Mouse (Mus musculus): ENCODE measurements around the gene Hoxa11.
A peak's percentile ranks its signal among the peaks of the same experiment; 100 is the strongest.

The Hoxa11 gene

DNA sequence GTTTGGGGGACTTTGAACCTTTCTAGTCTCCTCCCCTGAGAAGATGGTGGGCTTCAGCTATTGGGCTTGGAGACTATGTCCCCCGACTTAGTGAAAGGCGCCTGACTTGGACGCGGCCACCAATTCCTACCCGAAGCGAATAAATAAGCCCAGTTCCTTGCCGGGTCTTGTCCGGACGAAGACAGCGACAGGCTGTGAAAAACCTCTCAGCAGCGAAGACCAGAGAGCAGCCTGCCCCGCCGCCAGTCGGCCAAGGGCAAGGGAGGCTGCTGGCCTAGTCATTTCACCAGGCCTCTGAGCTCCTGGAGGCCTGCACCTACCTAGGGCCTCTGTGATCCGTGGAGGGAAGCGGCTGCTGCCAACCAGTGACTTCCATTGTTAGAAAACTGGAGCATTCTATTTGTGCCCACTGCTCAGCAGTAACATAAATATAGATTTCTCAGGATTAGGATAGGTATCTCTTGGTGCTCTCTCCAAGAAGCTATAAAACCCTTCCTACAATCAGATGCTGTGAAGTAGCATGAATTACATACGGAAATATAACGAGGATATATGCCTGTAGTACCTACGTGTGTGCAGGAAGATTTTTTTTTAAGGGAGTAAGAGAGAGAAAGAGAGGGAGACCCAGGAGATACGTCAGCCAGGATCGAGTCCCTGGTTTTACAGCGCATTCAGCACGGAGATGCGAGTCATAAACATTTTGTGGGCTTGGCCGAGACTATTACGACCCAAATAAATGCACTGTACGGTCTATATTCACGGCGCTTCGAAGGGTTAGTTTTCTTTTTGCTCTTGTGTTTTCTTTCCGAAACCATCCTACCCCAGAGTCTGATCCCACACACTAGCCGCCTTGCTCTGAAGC is 25.4 kb downstream of the Hoxa11 start:
- peak in 1 of 2 experiments; percentile 22 for DNase-seq (ENCODE audit: low spot score in 2 of 2)

DNA sequence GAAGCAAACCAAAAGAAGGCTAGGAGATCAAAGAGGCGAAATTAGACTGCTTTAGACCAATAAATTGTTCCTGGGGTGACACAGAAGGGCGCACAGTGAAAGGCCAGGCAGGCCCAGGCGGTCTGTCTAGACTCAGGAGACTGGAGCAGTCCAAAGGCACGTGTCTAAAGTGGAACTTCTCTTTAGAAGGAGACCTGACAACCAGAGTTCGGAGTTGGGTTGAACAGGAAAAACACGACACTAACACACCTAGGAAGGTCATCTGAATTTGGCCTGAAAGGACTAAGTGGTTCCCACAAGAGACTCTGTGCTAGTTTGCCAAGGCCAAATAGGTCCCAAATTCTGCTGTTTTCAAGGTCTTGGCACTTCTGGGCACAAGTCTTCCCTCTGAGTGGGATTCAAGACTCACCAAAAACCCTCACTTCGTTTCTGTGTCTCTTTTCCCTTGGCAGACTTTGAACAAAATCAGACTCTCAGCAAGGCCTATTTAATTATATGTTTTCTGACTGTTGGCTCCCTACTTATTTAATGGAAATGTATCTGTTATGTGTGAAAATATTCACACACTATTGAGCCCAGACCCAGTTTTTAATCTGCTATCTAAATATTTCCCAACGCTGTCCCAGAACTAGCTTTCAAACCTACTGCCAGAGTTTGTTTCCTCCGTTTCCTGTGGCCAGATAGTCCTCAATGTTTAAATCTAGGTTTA is 26.2 kb downstream of the Hoxa11 start:
- DNase-seq (ENCODE audit: low spot score in 2 of 2), result no peak

DNA sequence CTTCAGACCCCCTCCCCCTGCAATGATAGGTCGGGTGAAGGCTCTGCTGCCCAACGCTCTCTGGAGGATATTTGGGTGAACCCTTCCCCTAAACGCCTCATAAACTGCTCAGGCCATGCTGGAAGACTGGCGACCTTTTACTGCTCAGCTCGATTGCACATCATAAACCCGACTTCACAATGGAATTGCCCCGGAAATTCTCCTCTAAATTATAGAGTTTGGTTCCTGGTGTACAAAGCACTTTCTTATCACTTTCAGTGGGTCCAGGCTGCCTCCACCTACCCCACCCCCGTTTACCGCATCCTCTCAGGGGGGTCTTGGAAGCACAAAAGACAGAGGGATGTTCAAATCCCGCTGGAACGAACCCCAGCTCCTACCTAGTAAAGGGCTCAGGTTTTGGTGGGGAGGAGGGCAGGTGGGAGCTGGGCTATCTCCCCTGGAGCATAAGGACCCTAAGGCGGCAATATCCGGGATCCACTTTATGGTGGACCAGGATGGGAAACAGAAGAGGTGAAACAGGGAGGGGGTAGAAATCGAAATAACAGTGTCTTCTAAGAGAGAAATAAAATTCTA is 26.9 kb downstream of the Hoxa11 start:
- no peak for DNase-seq (ENCODE audit: low spot score in 2 of 2)

DNA sequence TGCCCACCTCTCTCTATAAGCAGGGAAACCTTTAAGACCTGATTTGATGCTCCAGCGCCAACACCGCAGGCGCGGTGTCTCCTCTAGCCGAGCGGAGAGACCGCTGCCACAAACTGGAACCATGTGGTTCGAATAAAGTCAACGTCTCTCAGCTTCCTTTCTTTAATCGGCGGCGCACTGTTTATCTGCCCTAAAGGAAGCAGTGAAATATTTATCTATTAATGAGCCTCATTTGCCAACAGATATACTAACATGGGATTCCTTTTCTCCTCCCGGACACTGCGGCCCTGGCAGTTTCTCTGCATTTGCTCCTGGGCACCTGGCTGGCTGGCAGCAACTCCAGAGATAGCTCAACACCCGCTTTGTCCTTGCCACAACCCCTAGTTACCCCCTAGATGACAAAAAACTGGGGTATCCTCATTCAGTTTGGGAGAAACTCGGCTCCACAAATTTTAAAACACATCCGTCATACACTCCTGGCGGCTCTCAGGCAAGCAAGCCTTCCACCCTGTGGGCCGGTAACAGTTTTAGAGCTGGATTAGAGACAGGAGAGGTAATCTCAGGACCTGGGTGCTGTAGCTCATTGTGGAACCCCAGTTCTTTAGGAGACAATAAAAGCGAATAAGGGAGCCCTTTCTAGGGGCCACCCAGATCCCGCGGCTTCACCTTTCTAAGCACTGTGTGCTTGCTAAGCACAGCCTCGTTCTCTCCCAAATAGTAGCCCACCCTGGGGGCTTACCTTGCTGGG is 27.5 kb downstream of the Hoxa11 start:
- DNase-seq (ENCODE audit: low spot score in 2 of 2), result no peak

DNA sequence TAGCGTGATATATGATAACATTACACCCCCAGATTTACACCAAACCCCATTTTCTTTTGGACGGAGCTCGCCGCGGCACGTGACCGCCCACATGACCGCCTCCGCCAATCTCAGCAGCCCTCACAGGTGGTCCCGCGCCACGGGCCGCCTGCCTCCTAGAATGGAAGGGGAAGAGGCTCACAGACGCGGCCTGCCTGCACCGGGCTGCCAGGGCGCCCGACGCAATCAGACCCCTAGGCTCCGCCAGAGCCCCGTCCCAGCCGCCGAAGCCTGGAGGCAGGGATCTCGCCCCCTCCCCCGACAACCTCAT is 28.2 kb downstream of the Hoxa11 start:
- no peak for DNase-seq (ENCODE audit: low spot score in 2 of 2)

DNA sequence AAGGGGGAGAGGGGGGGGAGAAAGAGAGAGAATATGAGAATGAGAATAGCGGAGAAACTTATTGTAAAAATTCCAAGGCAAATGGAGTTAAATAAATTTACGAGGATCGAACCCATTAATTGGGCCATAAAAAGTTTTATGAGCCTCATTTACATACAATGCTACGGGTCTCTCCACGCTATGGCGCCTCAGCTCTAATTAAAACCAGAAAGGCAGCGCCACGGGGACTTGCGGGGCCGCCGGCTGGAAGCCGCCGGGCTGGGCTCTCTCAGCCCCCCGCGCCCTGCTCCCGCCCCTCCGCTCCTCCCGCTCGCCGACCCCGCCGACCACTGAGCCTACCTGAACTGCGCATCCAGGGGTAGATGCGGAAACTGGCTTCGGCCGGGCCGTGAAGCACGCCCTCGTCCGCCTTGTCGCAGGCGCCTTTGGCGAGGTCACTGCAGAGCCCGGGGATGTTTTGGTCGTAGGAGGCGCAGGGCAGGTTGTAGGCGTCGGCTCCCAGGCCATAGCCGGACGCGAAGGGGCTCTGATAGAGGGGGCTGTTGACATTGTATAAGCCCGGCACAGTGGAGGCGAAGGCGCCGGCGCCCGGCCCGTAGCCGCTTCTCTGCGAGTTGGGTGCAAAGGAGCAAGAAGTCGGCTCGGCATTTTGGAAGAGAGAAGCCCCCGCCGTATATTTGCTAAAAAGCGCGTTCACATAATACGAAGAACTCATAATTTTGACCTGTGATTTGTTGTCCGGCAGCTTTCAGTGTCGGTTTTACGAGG is 28.7 kb downstream of the Hoxa11 start:
- DNase-seq (ENCODE audit: low spot score in 2 of 2), result no peak

DNA sequence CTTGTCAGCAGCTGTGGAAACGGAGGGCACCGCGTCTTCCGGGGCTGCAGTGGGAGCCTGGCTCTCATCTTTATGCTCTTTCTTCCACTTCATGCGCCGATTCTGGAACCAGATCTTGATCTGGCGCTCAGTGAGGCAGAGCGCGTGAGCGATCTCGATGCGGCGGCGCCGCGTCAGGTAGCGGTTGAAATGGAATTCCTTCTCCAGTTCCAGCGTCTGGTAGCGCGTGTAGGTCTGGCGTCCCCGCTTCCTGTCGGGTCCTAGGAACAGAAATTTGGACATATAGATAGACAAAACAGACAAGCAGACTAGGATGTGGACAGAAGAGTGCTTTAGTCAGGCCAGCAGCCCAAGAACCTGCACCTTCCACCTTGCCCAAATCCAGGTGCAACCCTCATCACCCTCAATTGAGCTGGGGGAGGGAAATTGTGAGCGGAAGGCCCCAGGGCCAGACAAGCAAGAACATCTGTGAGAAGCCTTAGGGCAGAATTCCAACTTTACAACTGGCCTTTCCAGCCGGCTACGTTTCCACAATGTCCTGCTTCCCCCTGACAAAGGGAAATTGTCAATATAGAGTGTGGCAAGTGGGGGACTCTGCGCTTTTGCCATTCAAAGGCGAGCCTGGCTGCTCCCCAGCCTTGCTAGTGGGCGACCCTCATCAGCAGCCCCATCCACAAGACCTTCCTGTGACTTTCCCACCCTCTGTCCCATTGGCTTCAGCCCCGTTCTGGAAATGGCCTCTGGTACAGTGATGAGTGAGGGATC is 29.7 kb downstream of the Hoxa11 start:
- no peak for DNase-seq (ENCODE audit: low spot score in 2 of 2)

DNA sequence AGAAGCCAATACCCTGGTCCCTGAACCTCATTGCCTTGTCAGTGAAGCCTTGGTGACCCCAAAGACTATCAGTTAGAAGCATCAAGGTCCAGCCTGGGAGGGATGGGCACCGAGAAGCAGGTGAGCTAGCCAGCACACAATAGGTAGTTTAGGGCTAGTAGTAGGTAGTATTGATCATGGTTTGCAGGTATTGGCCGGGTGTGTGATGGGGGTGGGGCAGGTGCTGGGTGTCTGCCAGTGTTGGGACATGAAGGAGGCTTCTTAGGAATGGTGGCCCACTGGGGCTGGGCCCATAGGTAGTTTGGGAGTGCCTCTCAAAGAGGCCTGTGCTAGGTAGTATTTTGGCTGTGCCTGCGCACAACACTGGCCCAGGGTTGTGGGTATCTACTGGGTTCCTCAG is 30.5 kb downstream of the Hoxa11 start:
- no peak for DNase-seq (ENCODE audit: low spot score in 2 of 2)

DNA sequence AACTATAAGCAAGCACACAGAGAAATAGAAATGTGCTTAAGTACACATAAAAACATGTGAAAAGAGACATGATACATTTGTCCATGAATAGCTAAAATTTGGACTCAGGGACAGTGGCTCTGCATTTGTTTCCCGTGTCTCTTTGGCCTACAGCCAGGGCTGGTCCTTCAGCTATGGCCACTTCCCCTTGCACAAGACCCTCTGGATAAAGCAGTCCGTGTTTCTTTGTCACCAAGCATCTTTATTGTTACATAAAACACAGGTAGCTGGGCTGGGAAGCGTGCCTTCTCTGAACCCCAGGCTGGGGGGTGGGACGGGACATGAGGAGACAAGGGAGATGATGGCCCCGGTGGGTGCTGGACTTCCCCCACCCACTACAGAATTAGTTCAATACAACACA is 31.3 kb downstream of the Hoxa11 start:
- DNase-seq (ENCODE audit: low spot score in 2 of 2), result no peak

DNA sequence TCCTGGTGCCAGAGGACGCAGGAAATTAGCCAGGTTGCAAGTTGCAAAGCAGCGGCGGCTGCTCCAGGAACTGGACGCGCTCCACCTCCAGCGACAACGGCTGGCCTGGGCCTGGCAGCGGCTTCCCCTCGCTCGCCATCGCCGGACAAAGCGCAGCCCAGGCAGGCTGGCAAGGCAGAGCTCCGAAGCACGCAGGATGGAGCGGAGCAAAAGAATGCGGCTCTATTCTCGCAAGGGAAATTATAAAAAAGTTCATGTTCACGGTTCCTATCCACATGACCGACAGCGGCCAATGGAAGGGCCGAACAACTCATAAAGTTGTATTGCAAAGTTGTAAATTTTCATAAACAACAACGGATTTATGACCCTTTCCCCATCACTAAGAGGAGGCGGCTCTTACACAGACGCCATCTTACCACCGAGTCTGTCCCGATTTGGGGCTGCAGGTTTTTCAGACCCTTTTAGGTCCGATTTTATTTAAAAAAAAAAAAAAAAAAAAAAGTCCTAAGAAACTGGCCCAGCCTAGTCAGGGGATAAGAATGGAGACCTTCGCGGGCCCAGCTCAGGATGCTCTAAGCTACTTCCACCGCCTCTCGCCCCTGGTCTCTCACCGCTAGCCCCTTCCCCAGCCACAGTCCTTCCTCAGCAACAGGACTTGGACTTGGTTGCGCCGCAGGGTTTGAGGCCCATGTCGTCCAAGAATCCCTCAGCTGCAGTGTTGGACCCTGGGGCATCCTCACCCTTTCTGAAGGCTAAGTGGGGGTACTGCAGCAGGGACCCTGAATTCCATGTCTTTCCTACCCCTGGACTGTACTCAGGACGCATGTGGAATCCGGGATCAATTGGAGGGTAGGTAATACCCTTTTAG is 32.3 kb downstream of the Hoxa11 start, which contains the start of the genes Hoxa3 and Gm28308:
TSS of gene Hoxa3 (minus strand) at position 218 of the 868 bp plus-strand sequence.
TSS of gene Gm28308 (minus strand) at position 221 of the 868 bp plus-strand sequence.
- DNase-seq (ENCODE audit: low spot score in 2 of 2), result no peak

DNA sequence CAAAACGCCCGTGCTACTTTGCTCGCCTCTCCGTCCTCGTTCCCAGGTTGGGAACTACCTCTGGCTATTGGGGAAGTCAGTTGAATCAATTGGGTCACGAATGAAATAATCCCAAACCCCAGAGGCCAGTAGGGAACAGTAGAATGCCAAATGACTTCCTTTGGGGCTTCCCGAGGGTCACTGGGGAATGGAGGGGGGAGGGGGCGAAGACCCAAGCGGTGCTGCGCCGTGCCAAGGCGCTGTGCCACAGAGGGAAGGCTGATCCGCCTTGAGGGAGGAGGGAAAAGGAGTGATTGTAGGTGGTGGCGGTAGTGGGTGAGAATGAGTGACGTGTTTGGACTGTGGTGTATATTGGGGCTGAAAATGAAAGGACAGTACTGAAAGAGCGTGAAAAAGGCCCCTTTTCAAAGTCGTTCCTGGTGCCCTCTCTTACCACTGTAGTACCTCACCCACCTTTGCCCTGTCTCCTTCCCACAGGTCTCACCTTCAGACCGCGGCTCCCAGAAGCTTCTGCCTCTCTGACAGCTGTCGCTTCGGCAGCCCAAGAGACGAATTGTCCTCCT is 33.0 kb downstream of the Hoxa11 start:
- no peak for DNase-seq (ENCODE audit: low spot score in 2 of 2)

DNA sequence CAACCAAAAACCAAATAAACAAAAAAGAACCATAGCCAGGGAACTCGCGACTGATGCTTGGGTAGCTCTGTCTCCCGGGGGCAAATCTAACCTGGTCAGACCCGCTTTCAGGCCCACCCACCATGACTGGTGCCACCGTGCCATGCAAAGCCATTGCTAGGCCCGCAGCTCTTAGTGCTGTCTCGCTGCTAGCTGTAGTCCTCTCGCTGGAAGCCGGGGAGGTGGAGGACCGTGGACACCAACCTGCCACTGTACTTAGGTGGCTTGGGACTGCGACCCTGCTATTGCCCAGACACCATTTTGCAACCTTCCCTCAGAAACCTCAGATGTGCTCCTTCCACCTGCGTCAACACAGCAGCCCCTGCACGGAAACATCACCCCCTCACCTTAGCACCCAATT is 33.6 kb downstream of the Hoxa11 start:
- peak in 1 of 2 experiments; percentile 24 for DNase-seq (ENCODE audit: low spot score in 2 of 2)

DNA sequence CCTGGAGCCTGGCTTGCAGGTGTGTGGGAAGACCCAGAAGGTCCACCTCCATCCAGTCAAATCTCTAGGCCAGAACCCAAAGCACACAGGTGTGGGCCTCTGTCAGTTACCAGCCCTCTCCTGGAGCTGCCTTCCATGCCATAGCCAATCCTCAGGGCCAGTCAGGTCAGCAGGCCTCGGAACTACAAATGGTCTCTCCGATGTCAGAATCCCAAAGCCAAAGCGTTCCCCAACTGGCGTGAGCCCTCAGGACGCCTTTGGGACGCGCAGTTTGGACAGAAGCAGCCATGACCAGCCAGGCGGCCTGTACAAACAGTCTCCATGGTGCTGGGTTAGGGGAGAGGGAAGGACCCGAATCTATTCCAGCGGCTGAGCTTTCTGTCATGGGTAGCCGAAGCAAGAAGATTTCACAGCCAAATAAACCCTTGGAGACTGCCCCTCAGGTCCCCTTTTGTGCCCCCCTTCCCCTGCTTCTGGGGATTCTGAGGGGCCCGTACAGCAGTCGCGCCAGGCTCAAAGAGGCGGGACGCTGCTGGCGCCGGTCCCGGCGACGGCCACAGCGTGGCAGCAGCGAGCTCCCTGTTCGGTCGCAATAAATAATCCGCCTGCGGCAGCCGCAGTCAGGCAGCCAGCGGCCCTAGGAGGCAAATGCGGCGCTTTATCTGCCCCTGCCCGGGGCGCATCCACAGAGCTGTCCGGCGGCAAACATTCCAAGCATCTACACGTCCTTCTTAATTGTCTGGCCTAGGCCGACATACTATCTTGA is 34.3 kb downstream of the Hoxa11 start:
- DNase-seq (ENCODE audit: low spot score in 2 of 2), result peak; percentile 50 to 78

DNA sequence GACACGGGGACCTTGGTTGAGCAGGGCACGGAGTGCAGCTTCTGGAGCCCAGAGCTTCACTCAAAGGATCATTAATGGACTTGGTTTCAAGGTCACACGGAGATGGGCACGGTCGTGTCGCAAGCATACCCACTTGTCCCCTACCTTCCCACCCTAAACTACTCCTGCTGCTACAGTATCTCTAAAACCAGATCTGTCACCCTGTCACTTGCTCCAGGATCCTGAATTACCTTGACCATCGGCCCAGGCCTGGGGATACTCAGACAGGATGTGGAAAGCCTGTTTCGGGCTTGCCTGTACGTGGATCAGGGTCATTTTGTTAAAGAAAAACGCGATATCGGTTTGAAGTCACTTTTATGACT is 35.9 kb downstream of the Hoxa11 start:
- DNase-seq (ENCODE audit: low spot score in 2 of 2), result no peak

DNA sequence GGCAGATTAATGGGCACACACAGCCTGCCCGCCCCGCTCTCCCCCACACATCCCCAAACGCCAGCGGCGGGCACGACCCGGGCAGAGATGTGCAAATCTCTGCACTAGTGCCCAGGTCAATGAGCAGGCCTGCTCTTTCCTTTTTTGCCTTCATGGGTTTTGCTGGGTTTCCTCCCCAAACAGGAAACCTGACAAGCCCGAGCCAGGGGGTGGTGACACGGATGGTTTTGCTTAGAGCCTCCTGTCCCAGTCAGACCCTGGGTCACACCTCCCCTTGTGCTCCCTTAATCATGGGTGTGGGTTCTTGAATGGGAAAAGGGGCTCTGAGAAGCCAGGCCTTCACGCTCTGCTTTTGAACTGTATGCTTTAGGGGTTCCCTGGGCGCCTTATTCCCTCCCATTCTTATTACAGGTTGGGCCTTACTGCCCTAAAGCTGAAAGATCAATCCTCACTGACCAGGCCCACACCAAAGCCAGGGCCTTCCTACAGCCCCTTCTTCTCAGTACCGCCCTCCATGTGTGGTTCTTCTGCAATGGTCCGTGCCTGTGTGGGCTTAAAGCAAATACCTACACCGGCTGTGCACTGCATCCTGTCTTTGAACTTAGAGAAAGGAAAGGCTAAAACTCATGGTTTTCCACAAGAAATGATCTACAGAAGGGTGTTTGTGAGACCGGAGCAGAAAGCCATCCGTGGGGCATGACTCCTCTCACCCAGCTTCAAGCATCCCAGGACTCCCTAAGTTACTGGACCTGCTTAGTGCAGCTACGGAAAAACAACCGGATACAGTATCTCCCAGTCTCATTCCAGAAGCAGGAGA is 36.5 kb downstream of the Hoxa11 start:
- no peak for DNase-seq (ENCODE audit: low spot score in 2 of 2)

DNA sequence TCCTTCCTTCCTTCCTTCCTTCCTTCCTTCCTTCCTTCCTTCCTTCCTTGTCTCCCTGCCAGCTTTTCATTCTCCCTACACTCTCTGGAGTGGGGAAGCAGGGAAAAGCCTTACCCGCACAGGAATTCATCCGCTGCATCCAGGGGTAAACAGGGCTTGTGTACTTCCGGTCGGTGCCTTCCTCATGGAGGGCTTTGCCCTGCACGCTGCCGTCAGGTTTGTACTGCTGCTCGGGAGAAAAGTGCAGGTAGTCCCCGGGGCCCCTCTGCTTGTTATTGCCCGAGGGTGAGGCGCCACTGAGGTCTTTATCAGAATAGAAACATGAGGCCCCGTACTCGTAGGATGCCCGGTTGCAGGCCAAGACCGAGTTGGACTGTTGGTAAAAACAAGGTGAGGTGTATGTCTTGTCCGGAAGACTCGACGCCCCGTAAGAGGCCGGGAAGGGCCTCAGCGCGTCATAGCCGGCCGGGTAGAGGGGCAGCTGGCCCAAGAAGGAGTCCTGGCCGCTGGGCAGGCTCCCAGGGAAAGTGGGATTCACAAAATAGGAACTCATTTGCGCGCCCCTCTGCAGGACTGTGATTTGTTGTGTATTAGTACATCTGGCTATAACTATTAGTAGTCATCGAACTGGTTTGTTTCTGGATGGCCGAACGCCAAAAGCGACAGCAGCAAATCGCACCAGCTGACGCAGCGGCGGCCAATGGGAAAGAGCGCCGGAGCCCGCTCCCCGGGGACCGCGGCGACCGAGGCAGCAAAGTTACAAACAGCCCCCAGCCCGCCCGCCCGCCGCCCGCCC is 37.3 kb downstream of the Hoxa11 start, which contains the start of gene Hoxa6:
TSS of gene Hoxa6 (minus strand) at position 651 of the 796 bp plus-strand sequence.
- DNase-seq (ENCODE audit: low spot score in 2 of 2), result peak in 1 of 2 experiments; percentile 18

DNA sequence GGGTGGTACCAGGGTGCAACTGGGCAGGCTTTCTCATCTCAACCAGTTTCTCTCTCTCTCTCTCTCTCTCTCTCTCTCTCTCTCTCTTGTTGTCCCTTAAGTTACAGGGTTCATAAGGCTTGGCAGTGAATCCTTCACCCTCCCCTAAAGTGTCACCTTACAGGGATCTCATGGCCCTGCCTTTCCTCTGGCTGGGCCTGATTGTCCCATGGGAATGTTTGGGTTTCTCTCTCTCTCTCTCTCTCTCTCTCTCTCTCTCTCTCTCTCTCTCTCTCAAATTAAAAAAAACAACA is 38.0 kb downstream of the Hoxa11 start:
- no peak for DNase-seq (ENCODE audit: low spot score in 2 of 2)
